Mouse (Mus musculus): ENCODE measurements around the gene Spats2. TPM values are rescaled to one million over a fixed set of nuclear protein-coding genes. Genes with fewer than 3 reads are reported as not detected.

The Spats2 gene
- polyA plus RNA-seq, 2 experiments, result 39.7 to 47.1 TPM

GRCm38 (mm10) chr15:99082840-99083239 lies 42.9 kb upstream of the Spats2 start:
- H3K4me1 ChIP-seq (ENCODE audit: control insufficient read depth, insufficient read depth, low read length), result no peaks in the 10 kb centered on the region
- no peak overlapping the region for H3K9ac ChIP-seq (ENCODE audit: low read depth, low read length, severe bottlenecking)
- no peaks in the 10 kb centered on the region for H3K9me3 ChIP-seq (ENCODE audit: control insufficient read depth, low read length)
- no peak for DNase-seq (ENCODE audit: low spot score)
- H3K4me2 ChIP-seq (replicated peaks; ENCODE audit: low read depth, low read length, severe bottlenecking), result no peak overlapping the region
- no peak overlapping the region for H3K4me3 ChIP-seq (replicated peaks; ENCODE audit: low read length)
- no peak overlapping the region for H3K27ac ChIP-seq (replicated peaks; ENCODE audit: low read depth, low read length)
- 93% methylated on average over 14 of the region's 16 CpGs for WGBS
- H3K27me3 ChIP-seq (ENCODE audit: control insufficient read depth, insufficient read depth, low read length), result peaks cover 41% of the 10 kb centered on the region
- H3K36me3 ChIP-seq (ENCODE audit: control insufficient read depth, insufficient read depth, low read length), result peaks cover 34% of the 10 kb centered on the region
- TF ChIP-seq POLR2A (IDR thresholded peaks at IDR 0.05; ENCODE audit: borderline replicate concordance, extremely low read depth, insufficient read depth, insufficient read length), result no peak
- no peak for ATAC-seq (ENCODE audit: low FRiP score, low read depth)

GRCm38 (mm10) chr15:99083258-99083657 lies 42.5 kb upstream of the Spats2 start:
- H3K4me3 ChIP-seq (replicated peaks; ENCODE audit: low read length), result no peak overlapping the region
- H3K27me3 ChIP-seq (ENCODE audit: control insufficient read depth, insufficient read depth, low read length), result peaks cover 45% of the 10 kb centered on the region
- TF ChIP-seq POLR2A (IDR thresholded peaks at IDR 0.05; ENCODE audit: borderline replicate concordance, extremely low read depth, insufficient read depth, insufficient read length), result no peak
- H3K9me3 ChIP-seq (ENCODE audit: control insufficient read depth, low read length), result no peaks in the 10 kb centered on the region
- H3K9ac ChIP-seq (ENCODE audit: low read depth, low read length, severe bottlenecking), result no peak overlapping the region
- WGBS, result 68% methylated on average over 9 of the region's 9 CpGs
- H3K4me1 ChIP-seq (ENCODE audit: control insufficient read depth, insufficient read depth, low read length), result peaks cover 3% of the 10 kb centered on the region; the same call in 1 of the 2 replicates
- DNase-seq (ENCODE audit: low spot score) (peak; percentile 50), ATAC-seq (ENCODE audit: low FRiP score, low read depth) (no peak)
- no peak overlapping the region for H3K27ac ChIP-seq (replicated peaks; ENCODE audit: low read depth, low read length)
- H3K36me3 ChIP-seq (ENCODE audit: control insufficient read depth, insufficient read depth, low read length), result peaks cover 31% of the 10 kb centered on the region
- H3K4me2 ChIP-seq (replicated peaks; ENCODE audit: low read depth, low read length, severe bottlenecking), result no peak overlapping the region

GRCm38 (mm10) chr15:99083867-99084557 lies 41.7 kb upstream of the Spats2 start:
- Histone ChIP-seq H3K9me3 (ENCODE audit: control insufficient read depth, low read length) (no peaks in the 10 kb centered on the region), H3K36me3 (ENCODE audit: control insufficient read depth, insufficient read depth, low read length) (peaks cover 31% of the 10 kb centered on the region), H3K4me1 (ENCODE audit: control insufficient read depth, insufficient read depth, low read length) (peaks cover 3% of the 10 kb centered on the region; the same call in 1 of the 2 replicates), H3K4me3 (replicated peaks; ENCODE audit: low read length) (no peak overlapping the region), H3K27me3 (ENCODE audit: control insufficient read depth, insufficient read depth, low read length) (peaks cover 52% of the 10 kb centered on the region), H3K27ac (replicated peaks; ENCODE audit: low read depth, low read length) (no peak overlapping the region), H3K4me2 (replicated peaks; ENCODE audit: low read depth, low read length, severe bottlenecking) (no peak overlapping the region), H3K9ac (ENCODE audit: low read depth, low read length, severe bottlenecking) (no peak overlapping the region)
- DNase-seq (ENCODE audit: low spot score) (no peak), ATAC-seq (ENCODE audit: low FRiP score, low read depth) (no peak)
- 8% methylated on average over 11 of the region's 11 CpGs for WGBS
- TF ChIP-seq POLR2A (IDR thresholded peaks at IDR 0.05; ENCODE audit: borderline replicate concordance, extremely low read depth, insufficient read depth, insufficient read length), result no peak

GRCm38 (mm10) chr15:99084618-99085017 lies 41.1 kb upstream of the Spats2 start:
- Histone ChIP-seq H3K9ac (ENCODE audit: low read depth, low read length, severe bottlenecking) (no peak overlapping the region), H3K27me3 (ENCODE audit: control insufficient read depth, insufficient read depth, low read length) (peaks cover 58% of the 10 kb centered on the region), H3K36me3 (ENCODE audit: control insufficient read depth, insufficient read depth, low read length) (peaks cover 31% of the 10 kb centered on the region), H3K4me3 (replicated peaks; ENCODE audit: low read length) (no peak overlapping the region), H3K4me1 (ENCODE audit: control insufficient read depth, insufficient read depth, low read length) (peaks cover 3% of the 10 kb centered on the region; the same call in 1 of the 2 replicates), H3K4me2 (replicated peaks; ENCODE audit: low read depth, low read length, severe bottlenecking) (no peak overlapping the region), H3K27ac (replicated peaks; ENCODE audit: low read depth, low read length) (no peak overlapping the region), H3K9me3 (ENCODE audit: control insufficient read depth, low read length) (no peaks in the 10 kb centered on the region)
- TF ChIP-seq POLR2A (IDR thresholded peaks at IDR 0.05; ENCODE audit: borderline replicate concordance, extremely low read depth, insufficient read depth, insufficient read length), result no peak
- ATAC-seq (ENCODE audit: low FRiP score, low read depth) (no peak), DNase-seq (ENCODE audit: low spot score) (no peak)
- WGBS, result 14% methylated on average over 19 of the region's 19 CpGs

GRCm38 (mm10) chr15:99085997-99086396 lies 39.7 kb upstream of the Spats2 start:
- Histone ChIP-seq H3K9ac (ENCODE audit: low read depth, low read length, severe bottlenecking) (no peak overlapping the region), H3K27me3 (ENCODE audit: control insufficient read depth, insufficient read depth, low read length) (peaks cover 72% of the 10 kb centered on the region), H3K27ac (replicated peaks; ENCODE audit: low read depth, low read length) (no peak overlapping the region), H3K36me3 (ENCODE audit: control insufficient read depth, insufficient read depth, low read length) (peaks cover 21% of the 10 kb centered on the region), H3K4me1 (ENCODE audit: control insufficient read depth, insufficient read depth, low read length) (peaks cover 3% of the 10 kb centered on the region; the same call in 1 of the 2 replicates), H3K9me3 (ENCODE audit: control insufficient read depth, low read length) (no peaks in the 10 kb centered on the region), H3K4me2 (replicated peaks; ENCODE audit: low read depth, low read length, severe bottlenecking) (no peak overlapping the region), H3K4me3 (replicated peaks; ENCODE audit: low read length) (no peak overlapping the region)
- TF ChIP-seq POLR2A (IDR thresholded peaks at IDR 0.05; ENCODE audit: borderline replicate concordance, extremely low read depth, insufficient read depth, insufficient read length), result no peak
- ATAC-seq (ENCODE audit: low FRiP score, low read depth) (no peak), DNase-seq (ENCODE audit: low spot score) (no peak)
- WGBS, result 76% methylated on average over 4 of the region's 4 CpGs
